Mouse (Mus musculus) T-cell, adult 2 months (primary cell): ENCODE measurements at regions not wholly inside any gene's neighbourhood (a gene's known extent, or its start where the extent isn't known, plus 50 kb on each side); places are given as distances from the start of the nearest gene placed in this dataset.
"Not testable (repeated sequence)": the region's sequence is repeated elsewhere in the genome, so short reads cannot be mapped to it uniquely, and the experiment has no call there.

Experiments used
- DNase-seq: peaks from one replicate; pipeline ENCODE4 v3.0.0; 2022; ENCODE audit warnings: low spot score

DNA sequence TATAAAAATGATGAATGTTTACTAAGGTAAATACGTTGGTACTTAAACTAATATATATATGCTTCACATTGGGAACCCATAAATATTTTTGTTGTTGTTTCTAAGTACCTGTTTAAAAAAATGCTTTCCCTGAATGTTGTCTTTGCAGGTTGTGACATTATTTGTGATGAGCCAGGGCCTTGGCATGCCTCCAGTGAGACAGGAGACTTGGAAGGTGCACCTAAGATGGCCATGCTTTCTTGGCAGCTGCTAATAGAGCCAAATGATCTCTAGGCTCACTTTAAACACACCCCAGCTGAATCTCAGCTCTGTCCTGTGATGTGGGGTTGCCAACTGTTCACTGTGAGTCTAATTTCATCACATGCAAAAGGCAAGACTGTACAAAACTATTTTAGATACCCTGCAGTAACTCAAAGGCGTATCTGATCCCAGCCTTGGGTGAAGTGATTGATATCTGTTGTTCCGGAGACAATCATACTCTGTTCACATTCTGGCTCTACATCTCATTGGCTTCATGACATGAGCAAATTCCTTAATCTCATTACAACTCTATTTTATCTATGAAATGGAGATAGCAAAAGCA lies 197.8 kb upstream of the P2ry1 start:
- DNase-seq: no peak

DNA sequence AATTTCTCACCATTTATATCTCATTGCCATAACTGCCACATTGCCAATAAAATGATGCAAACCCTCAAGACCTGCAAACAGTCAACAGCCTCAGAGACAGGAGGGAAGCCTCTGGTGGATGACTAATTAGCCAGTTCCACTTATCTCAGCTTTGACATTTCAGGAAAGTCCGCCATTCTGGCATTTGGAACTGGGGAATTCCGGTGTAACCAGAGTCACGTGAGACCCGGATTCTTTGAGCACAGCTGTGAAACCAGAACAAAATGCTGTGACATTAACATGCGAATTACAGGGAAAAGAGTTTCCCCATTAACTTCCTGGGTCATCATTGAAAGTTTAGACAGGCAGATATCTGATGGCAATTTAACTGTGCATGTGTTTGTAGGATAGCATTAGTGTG lies 190.7 kb upstream of the P2ry1 start:
- DNase-seq: no peak

DNA sequence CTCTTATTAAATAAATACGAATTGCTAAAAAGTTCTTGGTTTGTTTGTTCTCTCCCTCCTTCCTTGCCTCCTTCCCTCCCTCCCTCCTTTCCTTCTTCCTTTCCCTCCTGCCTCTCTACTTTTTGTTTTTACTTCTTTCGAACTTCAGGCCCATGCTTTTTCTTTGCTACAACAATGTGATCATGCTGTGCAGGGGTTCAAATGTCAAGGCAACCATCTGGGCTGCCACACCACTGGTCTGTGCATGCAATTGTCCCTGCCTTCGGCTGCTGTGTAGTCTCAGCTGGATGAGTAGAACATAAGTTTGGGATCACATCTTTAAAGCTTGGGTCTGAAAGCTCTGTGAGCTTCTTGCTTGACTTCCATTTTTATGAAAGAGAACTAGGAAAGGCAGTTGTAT lies 189.1 kb upstream of the P2ry1 start:
- no peak for DNase-seq

GRCm38 (mm10) chr3:60819684-60820281 lies 182.8 kb upstream of the P2ry1 start:
- peak; percentile 2 for DNase-seq

GRCm38 (mm10) chr3:60821463-60821862 lies 181.1 kb upstream of the P2ry1 start:
- peak; percentile 6 for DNase-seq

DNA sequence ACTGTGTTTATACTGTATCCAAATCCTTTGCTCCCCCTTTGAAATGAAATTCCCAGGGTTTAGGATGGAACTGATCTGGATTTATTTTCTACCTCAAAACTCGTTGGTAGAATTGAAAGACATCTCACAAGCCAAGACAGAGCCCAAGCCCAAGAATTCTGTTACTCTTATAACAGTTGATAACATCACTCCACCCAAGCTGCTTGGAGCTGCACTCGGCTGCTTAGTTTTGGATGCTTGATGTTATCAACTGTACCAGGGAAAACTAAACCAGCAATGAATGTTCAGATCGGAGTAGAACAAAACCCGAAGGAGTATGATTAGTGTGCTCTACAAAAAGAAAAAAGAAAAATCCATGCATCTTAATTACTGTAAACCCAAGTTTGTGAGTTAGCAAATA lies 175.8 kb upstream of the P2ry1 start:
- DNase-seq: no peak

GRCm38 (mm10) chr3:60832385-60832784 lies 170.2 kb upstream of the P2ry1 start:
- DNase-seq: no peak

DNA sequence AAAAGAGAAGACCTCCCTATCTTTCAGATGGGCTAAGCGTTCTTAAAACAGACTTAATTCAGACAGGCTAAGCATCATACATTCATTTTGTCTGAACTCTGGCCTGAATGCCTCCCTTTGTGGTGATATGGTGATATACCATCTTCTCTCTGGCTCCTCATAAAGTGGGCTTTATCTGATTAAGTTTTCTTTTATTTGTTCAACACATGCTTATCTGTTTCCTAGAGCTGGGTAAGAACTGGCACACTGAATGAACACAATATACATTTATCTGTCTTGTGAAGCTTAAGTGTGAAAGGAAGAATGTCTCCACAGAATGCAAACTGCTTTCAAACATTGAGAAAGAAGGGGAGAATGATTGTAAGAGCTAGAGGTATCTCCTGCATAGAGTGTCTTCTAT lies 160.7 kb upstream of the P2ry1 start:
- no peak for DNase-seq

DNA sequence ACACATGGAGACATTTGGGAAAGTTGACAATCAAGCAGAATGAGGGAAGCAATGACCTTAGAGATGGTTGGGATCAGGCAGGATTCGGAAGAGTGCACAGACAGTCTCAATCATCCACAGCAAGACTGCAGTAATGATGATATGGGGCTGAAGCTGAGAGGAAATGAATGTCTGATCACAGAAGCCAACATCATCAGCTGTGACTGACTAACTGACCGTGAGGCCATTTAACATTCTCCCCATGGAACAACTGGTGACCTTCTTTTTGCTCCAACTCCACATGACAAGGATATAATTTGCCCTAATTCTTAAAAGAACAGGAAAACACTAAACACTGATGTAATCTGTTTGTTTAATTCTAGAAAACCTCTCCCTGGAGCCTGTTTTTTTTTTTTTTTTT lies 157.3 kb upstream of the P2ry1 start:
- no peak for DNase-seq

GRCm38 (mm10) chr3:60848437-60848836 lies 154.2 kb upstream of the P2ry1 start:
- no peak for DNase-seq

GRCm38 (mm10) chr3:60853773-60854172 lies 148.8 kb upstream of the P2ry1 start:
- DNase-seq: no peak

DNA sequence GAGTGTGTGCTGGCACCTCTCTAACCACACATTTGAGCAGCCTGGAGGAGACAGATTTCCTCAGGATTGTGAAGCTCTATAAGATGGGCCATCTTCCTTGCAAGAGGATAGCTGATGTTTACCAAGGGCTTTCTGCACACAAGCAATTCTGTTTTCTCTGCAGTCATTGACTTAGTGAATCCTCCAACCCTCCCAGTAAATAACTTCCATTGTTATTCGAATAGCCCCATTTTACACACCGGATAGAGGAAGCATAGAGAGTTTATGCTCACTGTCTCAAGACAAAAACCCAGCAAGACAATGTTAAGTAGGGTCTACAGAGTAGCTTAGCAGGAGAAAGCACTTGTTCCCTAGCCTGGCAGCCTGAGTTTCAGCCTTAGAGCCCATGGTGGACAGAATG lies 146.9 kb upstream of the P2ry1 start:
- no peak for DNase-seq

GRCm38 (mm10) chr3:60858474-60859118 lies 144.0 kb upstream of the P2ry1 start:
- no peak for DNase-seq

- no peak for DNase-seq
These were observed 143.5 kb upstream of the P2ry1 start for GRCm38 (mm10) chr3:60859119-60859515.

GRCm38 (mm10) chr3:60876858-60877257 lies 125.7 kb upstream of the P2ry1 start:
- DNase-seq: not testable (repeated sequence)

- no peak for DNase-seq
These were observed 123.7 kb upstream of the P2ry1 start for GRCm38 (mm10) chr3:60878880-60879279.

- no peak for DNase-seq
These were observed 118.6 kb upstream of the P2ry1 start for GRCm38 (mm10) chr3:60884027-60884426.

- no peak for DNase-seq
These were observed 113.3 kb upstream of the P2ry1 start for GRCm38 (mm10) chr3:60889191-60889861.

DNA sequence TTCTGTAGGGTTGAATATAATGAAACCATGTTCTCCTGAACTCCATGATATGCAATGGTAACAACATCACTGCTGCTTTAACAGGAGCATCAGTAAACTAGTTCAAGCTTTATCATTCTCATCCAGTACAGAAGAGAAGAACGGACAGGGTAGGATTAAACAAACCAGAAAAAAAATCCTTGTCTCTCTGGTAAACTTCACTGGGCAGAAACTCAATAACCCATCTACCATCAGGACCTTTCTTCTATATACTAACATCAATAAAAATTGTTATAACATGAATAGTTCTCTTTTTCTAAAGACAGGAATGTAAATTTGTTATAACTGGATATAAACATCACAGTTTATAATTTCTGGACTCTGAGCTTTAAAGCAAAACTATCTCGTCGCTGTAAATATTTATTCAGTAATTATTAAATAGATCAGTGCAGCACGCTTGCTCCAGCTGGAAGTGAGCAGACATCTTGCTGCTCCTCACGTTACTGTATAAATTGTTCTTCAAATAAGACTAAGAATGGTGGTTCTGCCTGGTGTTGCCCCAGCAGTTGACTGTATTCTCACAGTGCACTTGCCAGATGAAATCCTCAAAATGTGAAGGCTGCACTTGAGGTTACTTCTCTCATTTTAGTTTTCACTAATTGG lies 104.8 kb upstream of the P2ry1 start:
- no peak for DNase-seq

DNA sequence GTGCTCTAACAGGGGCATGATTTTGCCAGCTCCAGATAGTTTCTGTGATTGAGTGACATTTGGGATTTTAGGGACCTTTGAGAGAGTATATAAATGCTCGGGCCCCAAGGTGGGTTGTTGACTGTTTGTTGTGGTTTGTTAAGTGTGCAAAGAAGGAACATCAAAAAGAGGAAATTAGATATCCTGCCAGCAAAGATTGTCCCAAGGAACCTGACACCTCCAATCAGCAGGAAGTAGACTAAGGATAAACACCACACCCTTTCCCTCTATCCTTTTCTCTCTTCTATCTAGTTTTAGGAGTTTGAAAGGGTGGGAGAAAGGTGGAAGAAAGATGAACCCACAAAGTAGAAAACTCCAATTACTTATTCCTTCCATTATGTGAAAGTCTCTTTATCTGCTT lies 103.9 kb upstream of the P2ry1 start:
- DNase-seq: no peak

GRCm38 (mm10) chr3:60901571-60901970 lies 101.0 kb upstream of the P2ry1 start:
- DNase-seq: no peak

GRCm38 (mm10) chr3:60916411-60916810 lies 86.2 kb upstream of the P2ry1 start:
- no peak for DNase-seq

GRCm38 (mm10) chr3:60917271-60917670 lies 85.3 kb upstream of the P2ry1 start:
- DNase-seq: no peak
